Mouse (Mus musculus) midbrain, embryonic 11.5 days (tissue): Measurements from ENCODE around the gene Vmn2r40. TPM values are rescaled to one million over a fixed set of nuclear protein-coding genes. Genes with fewer than 3 reads are reported as not detected.
"Not testable (repeated sequence)": the region's sequence is repeated elsewhere in the genome, so short reads cannot be mapped to it uniquely, and the experiment has no call there.

Experiments used
- ATAC-seq: fragments of 200-750 bp; cut with Nextera tagmentation; 2 replicates; pipeline ENCODE4 v1.8.0; 2017; ENCODE audit warnings: moderate TSS enrichment, moderate library complexity; ENCODE audit not compliant: low FRiP score
- DNase-seq: peaks from one replicate; pipeline ENCODE4 v3.0.0; 2015; ENCODE audit warnings: low spot score; ENCODE audit errors: missing footprints
- H3K27ac ChIP-seq: fragments of 300-500 bp; sonication (generic); 2 replicates; pipeline ENCODE4 v1.5.1; 2014; ENCODE audit warnings: low read depth, low read length
- H3K27me3 ChIP-seq: fragments of 300-500 bp; sonication (generic); 2 replicates; pipeline ENCODE4 v1.6.1; 2014; ENCODE audit warnings: mild to moderate bottlenecking, low read length, moderate library complexity, mixed read lengths; ENCODE audit not compliant: control insufficient read depth, insufficient read depth
- H3K36me3 ChIP-seq: fragments of 300-500 bp; sonication (generic); 2 replicates; pipeline ENCODE4 v1.6.1; 2014; ENCODE audit warnings: mild to moderate bottlenecking, low read length, moderate library complexity, mixed read lengths; ENCODE audit not compliant: control insufficient read depth, insufficient read depth
- H3K4me1 ChIP-seq: fragments of 300-500 bp; sonication (generic); 2 replicates; pipeline ENCODE4 v1.6.1; 2014; ENCODE audit warnings: low read length; ENCODE audit not compliant: control insufficient read depth, insufficient read depth
- H3K4me2 ChIP-seq: fragments of 300-500 bp; sonication (generic); 2 replicates; pipeline ENCODE4 v1.6.1; 2014; ENCODE audit warnings: mild to moderate bottlenecking, moderate library complexity
- H3K4me3 ChIP-seq: fragments of 300-500 bp; sonication (generic); 2 replicates; pipeline ENCODE4 v1.5.1; 2014; ENCODE audit warnings: low read depth, low read length
- H3K9ac ChIP-seq: fragments of 300-500 bp; sonication (generic); 2 replicates; pipeline ENCODE4 v1.6.1; 2014; ENCODE audit warnings: low read length
- H3K9me3 ChIP-seq: fragments of 300-500 bp; sonication (generic); 2 replicates; pipeline ENCODE4 v1.6.1; 2016; ENCODE audit warnings: low read length; ENCODE audit not compliant: control insufficient read depth
- WGBS: fragments of 180-500 bp; shearing (Covaris S2); extraction: QIAGEN DNeasy Blood & Tissue Kit; methylation state at CpG from one replicate; pipeline ENCODE4 v1.1.7; 2014; 5-methylcytosine and 5-hydroxymethylcytosine counted together
- polyA plus RNA-seq: library from polyadenylated mRNA; unstranded; fragments of >200 nt; fragmentation: Nextera tagmentation; extraction: Ambion mirVana; gene quantifications from 2 replicates; pipeline ENCODE4 v1.2.1, GENCODE M21; 2014

Vmn2r40 gene
- polyA plus RNA-seq, result not detected in 2 replicates

DNA sequence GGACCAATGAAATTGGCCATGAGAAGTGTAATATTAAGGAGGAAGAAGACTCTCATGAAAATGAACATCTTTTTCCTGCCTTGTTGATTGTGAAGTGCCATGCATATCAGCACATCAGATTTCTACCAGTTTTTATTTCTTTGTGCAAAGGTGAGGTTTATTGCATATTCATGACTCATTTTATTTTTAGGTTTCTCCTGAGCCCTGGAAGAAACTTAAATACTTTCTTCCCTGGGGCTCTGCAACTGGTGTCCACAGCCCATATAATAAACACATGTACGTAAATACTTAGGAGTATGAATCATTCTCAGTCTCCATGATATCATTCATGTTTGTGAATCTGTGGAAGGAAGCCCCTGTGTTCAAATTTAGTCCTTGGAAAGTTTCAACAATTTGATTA is at the start of gene Vmn2r40:
Vmn2r40 (minus strand) TSS at position 101 of the 400 bp plus-strand sequence.
- not testable (repeated sequence) for H3K4me1 ChIP-seq, H3K4me3 ChIP-seq, H3K9ac ChIP-seq, H3K4me2 ChIP-seq, H3K27ac ChIP-seq, H3K27me3 ChIP-seq, H3K36me3 ChIP-seq, ATAC-seq, H3K9me3 ChIP-seq, DNase-seq
- no CpG with 5 or more reads among the region's 1 CpGs for WGBS

Other genes starting within 250 kb of the Vmn2r40 start
- gene Vmn2r39, start 99.4 kb upstream of the Vmn2r40 start, polyA plus RNA-seq, result not detected in 2 replicates
- not detected in 2 replicates for gene Vmn2r38, start 166.4 kb upstream of the Vmn2r40 start, polyA plus RNA-seq